Mouse (Mus musculus): ENCODE data around the gene Hoga1. TPM values are rescaled to one million over a fixed set of nuclear protein-coding genes. Genes with fewer than 3 reads are reported as not detected.

Gene Hoga1
- polyA plus RNA-seq, 2 experiments = 2.4 to 3.7 TPM

GRCm38 (mm10) chr19:42016251-42016650, 29.2 kb upstream of the Hoga1 start:
- WGBS = 59% methylated on average over 4 of the region's 4 CpGs
- Histone ChIP-seq H3K36me3 (ENCODE audit: control insufficient read depth, insufficient read depth, low read length) (0 out of 2 replicates have a peak, but pooled peaks cover 3% of the 10 kb centered on the region), H3K4me2 (replicated peaks; ENCODE audit: low read depth, low read length, severe bottlenecking) (no peak overlapping the region), H3K4me3 (replicated peaks; ENCODE audit: low read length) (no peak overlapping the region), H3K27ac (replicated peaks; ENCODE audit: low read depth, low read length) (peak overlapping the region; percentile 73), H3K9me3 (ENCODE audit: control insufficient read depth, low read length) (no peaks in the 10 kb centered on the region), H3K9ac (ENCODE audit: low read depth, low read length, severe bottlenecking) (no peak overlapping the region), H3K4me1 (ENCODE audit: control insufficient read depth, insufficient read depth, low read length) (peaks cover 27% of the 10 kb centered on the region), H3K27me3 (ENCODE audit: control insufficient read depth, insufficient read depth, low read length) (no peaks in the 10 kb centered on the region)
- ATAC-seq (ENCODE audit: low FRiP score, low read depth) = no peak
- DNase-seq (ENCODE audit: low spot score) = no peak
- no peak for TF ChIP-seq POLR2A (IDR thresholded peaks at IDR 0.05; ENCODE audit: borderline replicate concordance, extremely low read depth, insufficient read depth, insufficient read length)

GRCm38 (mm10) chr19:42016840-42017239, 28.6 kb upstream of the Hoga1 start:
- 46% methylated on average over 5 of the region's 5 CpGs for WGBS
- no peaks in the 10 kb centered on the region for H3K27me3 ChIP-seq (ENCODE audit: control insufficient read depth, insufficient read depth, low read length)
- no peak overlapping the region; the same call in 1 of the 2 replicates for H3K9ac ChIP-seq (ENCODE audit: low read depth, low read length, severe bottlenecking)
- H3K27ac ChIP-seq (replicated peaks; ENCODE audit: low read depth, low read length) = peak overlapping the region; percentile 73
- H3K4me2 ChIP-seq (replicated peaks; ENCODE audit: low read depth, low read length, severe bottlenecking) = no peak overlapping the region
- DNase-seq (ENCODE audit: low spot score) (no peak), ATAC-seq (ENCODE audit: low FRiP score, low read depth) (0 out of 2 replicates have a peak, but pooled peaks have one; percentile 23)
- no peaks in the 10 kb centered on the region for H3K9me3 ChIP-seq (ENCODE audit: control insufficient read depth, low read length)
- TF ChIP-seq POLR2A (IDR thresholded peaks at IDR 0.05; ENCODE audit: borderline replicate concordance, extremely low read depth, insufficient read depth, insufficient read length) = no peak
- no peak overlapping the region for H3K4me3 ChIP-seq (replicated peaks; ENCODE audit: low read length)
- H3K36me3 ChIP-seq (ENCODE audit: control insufficient read depth, insufficient read depth, low read length) = 0 out of 2 replicates have a peak, but pooled peaks cover 1% of the 10 kb centered on the region
- H3K4me1 ChIP-seq (ENCODE audit: control insufficient read depth, insufficient read depth, low read length) = peaks cover 31% of the 10 kb centered on the region

- ATAC-seq (ENCODE audit: low FRiP score, low read depth) (peak; percentile 52; the same call in 1 of the 2 replicates), DNase-seq (ENCODE audit: low spot score) (peak; percentile 71)
- Histone ChIP-seq H3K4me3 (replicated peaks; ENCODE audit: low read length) (no peak overlapping the region), H3K9me3 (ENCODE audit: control insufficient read depth, low read length) (no peaks in the 10 kb centered on the region), H3K36me3 (ENCODE audit: control insufficient read depth, insufficient read depth, low read length) (no peaks in the 10 kb centered on the region), H3K4me2 (replicated peaks; ENCODE audit: low read depth, low read length, severe bottlenecking) (no peak overlapping the region), H3K9ac (ENCODE audit: low read depth, low read length, severe bottlenecking) (no peak overlapping the region; the same call in 1 of the 2 replicates), H3K27me3 (ENCODE audit: control insufficient read depth, insufficient read depth, low read length) (no peaks in the 10 kb centered on the region), H3K27ac (replicated peaks; ENCODE audit: low read depth, low read length) (peak overlapping the region; percentile 73), H3K4me1 (ENCODE audit: control insufficient read depth, insufficient read depth, low read length) (peaks cover 31% of the 10 kb centered on the region)
- no peak for TF ChIP-seq POLR2A (IDR thresholded peaks at IDR 0.05; ENCODE audit: borderline replicate concordance, extremely low read depth, insufficient read depth, insufficient read length)
- 63% methylated on average over 8 of the region's 8 CpGs for WGBS
These were observed 27.8 kb upstream of the Hoga1 start for GRCm38 (mm10) chr19:42017399-42018247.

GRCm38 (mm10) chr19:42019011-42019522, 26.3 kb upstream of the Hoga1 start:
- peaks cover 31% of the 10 kb centered on the region for H3K4me1 ChIP-seq (ENCODE audit: control insufficient read depth, insufficient read depth, low read length)
- H3K4me3 ChIP-seq (replicated peaks; ENCODE audit: low read length) = no peak overlapping the region
- H3K27me3 ChIP-seq (ENCODE audit: control insufficient read depth, insufficient read depth, low read length) = no peaks in the 10 kb centered on the region
- DNase-seq (ENCODE audit: low spot score) (no peak), ATAC-seq (ENCODE audit: low FRiP score, low read depth) (no peak)
- H3K4me2 ChIP-seq (replicated peaks; ENCODE audit: low read depth, low read length, severe bottlenecking) = no peak overlapping the region
- WGBS = 34% methylated on average over 4 of the region's 4 CpGs
- no peaks in the 10 kb centered on the region for H3K9me3 ChIP-seq (ENCODE audit: control insufficient read depth, low read length)
- H3K27ac ChIP-seq (replicated peaks; ENCODE audit: low read depth, low read length) = no peak overlapping the region; the same call in 1 of the 2 replicates
- TF ChIP-seq POLR2A (IDR thresholded peaks at IDR 0.05; ENCODE audit: borderline replicate concordance, extremely low read depth, insufficient read depth, insufficient read length) = no peak
- no peak overlapping the region for H3K9ac ChIP-seq (ENCODE audit: low read depth, low read length, severe bottlenecking)
- H3K36me3 ChIP-seq (ENCODE audit: control insufficient read depth, insufficient read depth, low read length) = no peaks in the 10 kb centered on the region

- ATAC-seq (ENCODE audit: low FRiP score, low read depth) = no peak
- peaks cover 20% of the 10 kb centered on the region for H3K4me1 ChIP-seq (ENCODE audit: control insufficient read depth, insufficient read depth, low read length)
- H3K27me3 ChIP-seq (ENCODE audit: control insufficient read depth, insufficient read depth, low read length) = no peaks in the 10 kb centered on the region
- DNase-seq (ENCODE audit: low spot score) = no peak
- no peak overlapping the region for H3K4me3 ChIP-seq (replicated peaks; ENCODE audit: low read length)
- WGBS = 74% methylated on average over 10 of the region's 10 CpGs
- H3K9ac ChIP-seq (ENCODE audit: low read depth, low read length, severe bottlenecking) = no peak overlapping the region
- H3K4me2 ChIP-seq (replicated peaks; ENCODE audit: low read depth, low read length, severe bottlenecking) = no peak overlapping the region
- no peak overlapping the region; the same call in none of the 2 replicates for H3K27ac ChIP-seq (replicated peaks; ENCODE audit: low read depth, low read length)
- H3K9me3 ChIP-seq (ENCODE audit: control insufficient read depth, low read length) = no peaks in the 10 kb centered on the region
- H3K36me3 ChIP-seq (ENCODE audit: control insufficient read depth, insufficient read depth, low read length) = no peaks in the 10 kb centered on the region
- TF ChIP-seq POLR2A (IDR thresholded peaks at IDR 0.05; ENCODE audit: borderline replicate concordance, extremely low read depth, insufficient read depth, insufficient read length) = no peak
These were observed 23.5 kb upstream of the Hoga1 start for GRCm38 (mm10) chr19:42021681-42022541.
